Mouse (Mus musculus): ENCODE results near the gene Sumf2.

The Sumf2 gene

GRCm38 (mm10) chr5:129907775-129908174 is 61.0 kb downstream of the Sumf2 start:
- intact Hi-C loops (cut with DNase I), result no loop called here

- intact Hi-C loops (cut with DNase I), result no loop called here
Measured at GRCm38 (mm10) chr5:129908242-129908965, 61.6 kb downstream of the Sumf2 start, which contains the start of gene Nupr1l. Nupr1l (plus strand) TSS chr5:129908540.

GRCm38 (mm10) chr5:129909147-129909546 is 62.4 kb downstream of the Sumf2 start:
- intact Hi-C loops (cut with DNase I), result no loop called here

- intact Hi-C loops (cut with DNase I), result no loop called here
Measured at GRCm38 (mm10) chr5:129909591-129909990, 62.8 kb downstream of the Sumf2 start.
